ENCODE assay signal across 8 mouse cellular contexts in genomic region chr17:34121879-34122187, GRCm38 (mm10). TPM values are rescaled to one million over a fixed set of nuclear protein-coding genes. Genes with fewer than 3 reads are reported as not detected.
DNase-seq lines count a peak whose midpoint lies in the region; ATAC-seq and TF ChIP-seq lines count a peak whose summit lies in the region.

No protein-coding gene starts in this region.

- DNase-seq in right cerebral cortex, postnatal 10 days (ENCODE audit: low spot score in 2 of 2): peak; percentile 82 to 85
- no peak for DNase-seq in right cerebral cortex, postnatal 25 days
- DNase-seq in brain, embryonic 14.5 days (ENCODE audit: low read depth): peak; percentile 88
- peak; percentile 79 for DNase-seq in forebrain, embryonic 14.5 days (ENCODE audit: low spot score)
- DNase-seq in kidney, adult 11 months: peak; percentile 86
- DNase-seq in liver, embryonic 14.5 days (ENCODE audit: low read depth in 3 of 3, low spot score in 3 of 3): peak in 1 of 3 experiments; percentile 55
- DNase-seq in urinary bladder, adult 2 months (ENCODE audit: low spot score): no peak

- no peak for TF ChIP-seq EP300 in liver, embryonic 14.5 days (IDR thresholded peaks at IDR 0.05; ENCODE audit: low read depth)

- H3K9me3 ChIP-seq in forebrain, embryonic 14.5 days (replicated peaks; ENCODE audit: control insufficient read depth, low read length): no peaks in the 10 kb centered on the region
- H3K9me3 ChIP-seq in liver, embryonic 14.5 days (ENCODE audit: control insufficient read depth, low read length): no peaks in the 10 kb centered on the region
- no peaks in the 10 kb centered on the region for H3K9me3 ChIP-seq in neural tube, embryonic 15.5 days (replicated peaks)

- H3K4me2 ChIP-seq in forebrain, embryonic 14.5 days (ENCODE audit: low read length): peak overlapping the region; percentile 94
- peak overlapping the region; percentile 100 for H3K4me2 ChIP-seq in liver, embryonic 14.5 days (ENCODE audit: low read depth)
- H3K4me2 ChIP-seq in neural tube, embryonic 15.5 days: peak overlapping the region; percentile 89

- no peak for TF ChIP-seq POLR2A in brain, embryonic 14.5 days (IDR thresholded peaks at IDR 0.05; ENCODE audit: borderline replicate concordance, extremely low read depth, insufficient read depth, insufficient read length, poor library complexity, severe bottlenecking)

- ATAC-seq in forebrain, embryonic 14.5 days: no peak
- no peak for ATAC-seq in liver, embryonic 14.5 days (ENCODE audit: insufficient read depth)
- peak; percentile 14; the same call in 1 of the 2 replicates for ATAC-seq in neural tube, embryonic 15.5 days (ENCODE audit: low FRiP score)

- TF ChIP-seq CTCF in brain, embryonic 14.5 days (IDR thresholded peaks at IDR 0.05; ENCODE audit: borderline replicate concordance, extremely low read depth, insufficient read depth, insufficient read length): no peak
- TF ChIP-seq CTCF in liver, embryonic 14.5 days (IDR thresholded peaks at IDR 0.05; ENCODE audit: low read depth): no peak

- H3K4me1 ChIP-seq in forebrain, embryonic 14.5 days (ENCODE audit: control insufficient read depth, insufficient read depth, low read length): peaks cover 16% of the 10 kb centered on the region
- peaks cover 14 to 16% of the 10 kb centered on the region in 2 experiments for H3K4me1 ChIP-seq in liver, embryonic 14.5 days (replicated peaks; ENCODE audit: control insufficient read depth in 2 of 2, insufficient read depth in 2 of 2, low read length in 1 of 2)
- peaks cover 34% of the 10 kb centered on the region for H3K4me1 ChIP-seq in neural tube, embryonic 15.5 days

- peak overlapping the region; percentile 99 for H3K4me3 ChIP-seq in forebrain, embryonic 14.5 days (ENCODE audit: low read depth, low read length)
- H3K4me3 ChIP-seq in liver, embryonic 14.5 days (ENCODE audit: insufficient read depth in 1 of 2, low read depth in 2 of 2, low read length in 2 of 2): peak overlapping the region; percentile 88 to 96
- H3K4me3 ChIP-seq in neural tube, embryonic 15.5 days (replicated peaks): peak overlapping the region; percentile 82

- peaks cover 19% of the 10 kb centered on the region for H3K36me3 ChIP-seq in forebrain, embryonic 14.5 days (ENCODE audit: control insufficient read depth, insufficient read depth, low read length)
- H3K36me3 ChIP-seq in liver, embryonic 14.5 days (replicated peaks; ENCODE audit: control insufficient read depth, insufficient read depth, low read depth): peaks cover 20% of the 10 kb centered on the region
- H3K36me3 ChIP-seq in neural tube, embryonic 15.5 days: peaks cover 4% of the 10 kb centered on the region

- H3K9ac ChIP-seq in forebrain, embryonic 14.5 days (ENCODE audit: low read length): peak overlapping the region; percentile 98
- H3K9ac ChIP-seq in liver, embryonic 14.5 days (replicated peaks): peak overlapping the region; percentile 99
- peak overlapping the region; percentile 82 for H3K9ac ChIP-seq in neural tube, embryonic 15.5 days (replicated peaks)

- 0% methylated on average over 9 of the region's 10 CpGs for WGBS in forebrain, embryonic 14.5 days
- 0% methylated on average over 8 of the region's 10 CpGs for WGBS in liver, embryonic 14.5 days (ENCODE audit: insufficient replicate concordance)
- under 1% methylated on average over 9 of the region's 10 CpGs for WGBS in neural tube, embryonic 15.5 days

- H3K27ac ChIP-seq in forebrain, embryonic 14.5 days (ENCODE audit: low read depth, low read length): peak overlapping the region; percentile 100
- H3K27ac ChIP-seq in liver, embryonic 14.5 days: peak overlapping the region; percentile 99
- peak overlapping the region; percentile 100 for H3K27ac ChIP-seq in neural tube, embryonic 15.5 days (replicated peaks)

- no peaks in the 10 kb centered on the region for H3K27me3 ChIP-seq in forebrain, embryonic 14.5 days (replicated peaks; ENCODE audit: control insufficient read depth, insufficient read depth, low read length)
- no peaks in the 10 kb centered on the region for H3K27me3 ChIP-seq in liver, embryonic 14.5 days (ENCODE audit: control insufficient read depth, insufficient read depth, low read length)
- no peaks in the 10 kb centered on the region for H3K27me3 ChIP-seq in neural tube, embryonic 15.5 days (replicated peaks)

RNA-seq across cellular contexts. Expression of gene Brd2, which starts 0.6 kb away (rescaled TPM):
- 186 and 256 TPM in 2 replicates for polyA plus RNA-seq in brain, embryonic 14.5 days (2012; rRNA removed)
- polyA plus RNA-seq in forebrain, embryonic 14.5 days (2014; fragmentation: Nextera tagmentation; extraction: Ambion mirVana): 118 and 137 TPM in 2 replicates
- polyA plus RNA-seq in liver, embryonic 14.5 days (2012; rRNA removed): 46.8 and 48.7 TPM in 2 replicates
- 28.8 and 37.5 TPM in 2 replicates for polyA plus RNA-seq in liver, embryonic 14.5 days (2014; fragmentation: Nextera tagmentation; extraction: Ambion mirVana)
- polyA plus RNA-seq in neural tube, embryonic 15.5 days (2015; fragmentation: Nextera tagmentation; extraction: Ambion mirVana): 115 and 122 TPM in 2 replicates
- 135 and 154 TPM in 2 replicates for polyA plus RNA-seq in urinary bladder, adult 2 months (2012; rRNA removed)

RNA-seq across cellular contexts. Expression of gene H2-DMa, which starts 2.5 kb away (rescaled TPM):
- polyA plus RNA-seq in brain, embryonic 14.5 days (2012; rRNA removed): 12.0 and 16.4 TPM in 2 replicates
- polyA plus RNA-seq in forebrain, embryonic 14.5 days (2014; fragmentation: Nextera tagmentation; extraction: Ambion mirVana): 11.0 and 11.6 TPM in 2 replicates
- 2.5 and 3.1 TPM in 2 replicates for polyA plus RNA-seq in liver, embryonic 14.5 days (2012; rRNA removed)
- 4.4 and 5.5 TPM in 2 replicates for polyA plus RNA-seq in liver, embryonic 14.5 days (2014; fragmentation: Nextera tagmentation; extraction: Ambion mirVana)
- 19.8 and 31.3 TPM in 2 replicates for polyA plus RNA-seq in neural tube, embryonic 15.5 days (2015; fragmentation: Nextera tagmentation; extraction: Ambion mirVana)
- 30.0 and 31.9 TPM in 2 replicates for polyA plus RNA-seq in urinary bladder, adult 2 months (2012; rRNA removed)

RNA-seq across cellular contexts. Expression of gene H2-DMb2, which starts 21.3 kb away (rescaled TPM):
- polyA plus RNA-seq in brain, embryonic 14.5 days (2012; rRNA removed): 0.18 and 0.40 TPM in 2 replicates
- 0.18 and 0.36 TPM in 2 replicates for polyA plus RNA-seq in forebrain, embryonic 14.5 days (2014; fragmentation: Nextera tagmentation; extraction: Ambion mirVana)
- 0.40 and 0.58 TPM in 2 replicates for polyA plus RNA-seq in liver, embryonic 14.5 days (2012; rRNA removed)
- 0.13 and 0.33 TPM in 2 replicates for polyA plus RNA-seq in liver, embryonic 14.5 days (2014; fragmentation: Nextera tagmentation; extraction: Ambion mirVana)
- 0.17 and 5.5 TPM in 2 replicates for polyA plus RNA-seq in neural tube, embryonic 15.5 days (2015; fragmentation: Nextera tagmentation; extraction: Ambion mirVana)
- polyA plus RNA-seq in urinary bladder, adult 2 months (2012; rRNA removed): 4.1 and 4.9 TPM in 2 replicates

RNA-seq across cellular contexts. Expression of gene H2-Oa, which starts 29.7 kb away (rescaled TPM):
- polyA plus RNA-seq in brain, embryonic 14.5 days (2012; rRNA removed): 0.07 and 0.20 TPM in 2 replicates
- 0.22 TPM in 1 of 2 replicates, not detected in the other for polyA plus RNA-seq in forebrain, embryonic 14.5 days (2014; fragmentation: Nextera tagmentation; extraction: Ambion mirVana)
- polyA plus RNA-seq in liver, embryonic 14.5 days (2012; rRNA removed): 0.45 and 0.51 TPM in 2 replicates
- 0.29 and 0.51 TPM in 2 replicates for polyA plus RNA-seq in liver, embryonic 14.5 days (2014; fragmentation: Nextera tagmentation; extraction: Ambion mirVana)
- 0.19 and 2.5 TPM in 2 replicates for polyA plus RNA-seq in neural tube, embryonic 15.5 days (2015; fragmentation: Nextera tagmentation; extraction: Ambion mirVana)
- 1.7 and 2.1 TPM in 2 replicates for polyA plus RNA-seq in urinary bladder, adult 2 months (2012; rRNA removed)

RNA-seq across cellular contexts. Expression of gene H2-DMb1, which starts 31.0 kb away (rescaled TPM):
- polyA plus RNA-seq in brain, embryonic 14.5 days (2012; rRNA removed): 0.82 and 1.1 TPM in 2 replicates
- 0.66 and 1.2 TPM in 2 replicates for polyA plus RNA-seq in forebrain, embryonic 14.5 days (2014; fragmentation: Nextera tagmentation; extraction: Ambion mirVana)
- polyA plus RNA-seq in liver, embryonic 14.5 days (2012; rRNA removed): 1.2 TPM in 2 replicates
- polyA plus RNA-seq in liver, embryonic 14.5 days (2014; fragmentation: Nextera tagmentation; extraction: Ambion mirVana): 0.79 and 0.86 TPM in 2 replicates
- 0.29 and 4.2 TPM in 2 replicates for polyA plus RNA-seq in neural tube, embryonic 15.5 days (2015; fragmentation: Nextera tagmentation; extraction: Ambion mirVana)
- 22.4 and 22.8 TPM in 2 replicates for polyA plus RNA-seq in urinary bladder, adult 2 months (2012; rRNA removed)

Comparison
In these comparisons a context has a peak if more than half of its experiments do, and no peak if none do; other contexts are left out.
1. DNase-seq: peak in right cerebral cortex, postnatal 10 days (2 of 2), brain, embryonic 14.5 days (single experiment), forebrain, embryonic 14.5 days (single experiment) and kidney, adult 11 months (single experiment); none in right cerebral cortex, postnatal 25 days (single experiment) and urinary bladder, adult 2 months (single experiment).
2. Peak in every context shown above with its lines, with median percentiles within 50 percentile points of each other: H3K27ac ChIP-seq, H3K4me2 ChIP-seq, H3K4me3 ChIP-seq and H3K9ac ChIP-seq.